Mouse (Mus musculus) WW6 (cell line): ENCODE data around the gene Gm3629.
"Not testable (repeated sequence)": the region's sequence is repeated elsewhere in the genome, so short reads cannot be mapped to it uniquely, and the experiment has no call there.

Source experiments
- DNase-seq: peaks from one replicate; pipeline ENCODE4 v3.0.0-alpha.2; 2013; ENCODE audit warnings: low read depth, low spot score

Gm3629 gene

DNA sequence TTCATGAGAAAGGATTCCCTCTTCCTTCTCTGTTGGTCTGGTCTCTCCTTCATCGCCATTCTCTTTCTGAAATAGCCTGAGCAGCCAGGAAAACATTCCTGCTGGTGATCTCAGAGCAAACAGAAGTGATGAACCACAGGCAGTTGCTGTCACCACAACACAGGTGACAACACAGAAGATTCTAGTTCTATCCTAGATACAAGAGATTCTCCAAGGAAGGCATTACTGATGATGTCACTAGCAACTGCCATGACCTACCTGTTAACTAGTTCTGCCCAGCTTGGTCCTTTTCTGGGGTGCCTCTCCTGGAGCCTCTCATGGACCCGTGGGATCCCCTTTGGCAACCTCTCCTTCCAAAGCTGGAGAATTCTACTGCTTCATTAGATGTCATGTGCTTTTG lies at the start of gene Gm3629:
Gene Gm3629 (minus strand): TSS at position 101 of the 400 bp plus-strand sequence.
- DNase-seq, result not testable (repeated sequence)

DNA sequence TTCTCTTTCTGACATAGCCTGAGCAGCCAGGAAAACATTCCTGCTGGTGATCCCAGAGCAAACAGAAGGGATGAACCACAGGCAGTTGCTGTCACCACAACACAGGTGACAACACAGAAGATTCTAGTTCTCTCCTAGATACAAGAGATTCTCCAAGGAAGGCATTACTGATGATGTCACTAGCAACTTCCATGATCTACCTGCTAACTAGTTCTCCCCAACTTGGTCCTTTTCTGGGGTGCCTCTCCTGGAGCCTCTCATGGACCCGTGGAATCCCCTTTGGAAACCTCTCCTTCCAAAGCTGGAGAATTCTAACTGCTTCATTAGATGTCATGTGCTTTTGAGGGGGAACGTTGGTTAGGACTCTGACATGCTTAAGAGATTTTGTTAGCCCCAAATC lies 31.9 kb upstream of the Gm3629 start, which contains the start of gene Gm3460:
Gene Gm3460 (minus strand): TSS at position 101 of the 400 bp plus-strand sequence.
- not testable (repeated sequence) for DNase-seq

DNA sequence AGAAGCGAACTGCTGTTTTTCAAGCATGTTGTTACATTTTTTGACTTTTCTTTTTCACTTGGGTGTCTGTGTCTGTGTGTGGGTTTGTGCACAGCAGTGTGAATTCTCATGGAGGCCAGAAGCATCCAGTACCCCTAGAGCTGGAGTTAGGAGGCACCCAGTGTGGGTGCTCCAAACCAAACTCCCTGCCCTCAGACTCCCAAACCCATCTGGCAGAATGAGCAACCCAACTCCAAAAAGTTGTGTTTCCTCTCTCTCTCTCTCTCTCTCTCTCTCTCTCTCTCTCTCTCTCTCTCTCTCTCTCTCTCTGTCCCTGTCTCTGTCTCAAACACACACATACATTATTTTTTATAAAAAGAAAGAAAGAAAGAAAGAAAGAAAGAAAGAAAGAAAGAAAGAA lies 16.0 kb upstream of the Gm3629 start:
- DNase-seq, result not testable (repeated sequence)

DNA sequence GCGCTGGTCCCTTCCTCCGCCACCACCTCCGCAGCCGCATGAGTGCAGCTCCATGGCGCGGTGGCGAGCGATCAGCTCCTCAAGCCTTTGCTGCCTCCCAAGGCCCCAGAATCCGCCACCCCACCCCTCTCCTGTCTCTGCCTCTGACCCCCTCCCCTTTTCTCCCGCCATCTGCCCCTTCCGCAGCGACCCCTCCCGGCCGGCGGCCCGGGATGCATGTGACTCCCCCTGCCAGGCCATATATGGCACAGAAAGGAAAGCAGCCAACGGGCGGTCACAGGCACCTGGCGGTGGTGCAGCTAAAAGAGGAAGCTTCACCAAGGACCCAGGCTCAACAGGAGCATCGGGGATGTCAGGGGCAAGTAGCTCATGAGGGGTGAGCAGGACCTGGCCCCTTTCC lies 14.6 kb upstream of the Gm3629 start:
- not testable (repeated sequence) for DNase-seq

DNA sequence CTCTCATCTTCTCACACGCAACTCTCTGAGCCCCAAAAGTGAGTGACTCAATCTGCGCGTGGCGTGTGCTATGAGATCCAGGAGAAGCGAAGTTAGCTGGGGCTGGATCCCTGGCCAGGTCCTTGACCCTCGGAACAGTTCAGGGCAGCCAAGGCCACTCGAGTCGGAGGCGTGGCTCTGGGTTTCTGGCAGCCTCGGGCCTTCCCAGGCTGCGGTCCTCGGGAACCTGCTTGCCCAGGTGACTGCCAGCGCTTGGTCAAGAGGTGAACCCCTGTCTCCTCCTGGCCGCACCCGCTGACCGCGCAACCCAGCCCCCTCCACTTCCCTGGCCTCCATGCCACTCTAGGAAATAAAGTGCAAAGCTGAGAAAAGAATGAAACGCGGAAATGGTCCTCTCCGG lies 14.1 kb upstream of the Gm3629 start:
- DNase-seq, result not testable (repeated sequence)

DNA sequence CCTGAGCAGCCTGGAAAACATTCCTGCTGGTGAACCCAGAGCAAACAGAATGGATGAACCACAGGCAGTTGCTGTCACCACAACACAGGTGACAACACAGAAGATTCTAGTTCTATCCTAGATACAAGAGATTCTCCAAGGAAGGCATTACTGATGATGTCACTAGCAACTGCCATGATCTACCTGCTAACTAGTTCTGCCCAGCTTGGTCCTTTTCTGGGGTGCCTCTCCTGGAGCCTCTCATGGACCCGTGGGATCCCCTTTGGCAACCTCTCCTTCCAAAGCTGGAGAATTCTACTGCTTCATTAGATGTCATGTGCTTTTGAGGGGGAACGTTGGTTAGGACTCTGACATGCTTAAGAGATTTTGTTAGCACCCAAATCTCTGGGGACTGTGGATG lies 53.2 kb downstream of the Gm3629 start, which contains the start of gene Gm8356:
Gene Gm8356 (minus strand): TSS at position 101 of the 400 bp plus-strand sequence.
- not testable (repeated sequence) for DNase-seq
